Mouse (Mus musculus) E14TG2a.4 (cell line): ENCODE data around the gene A830018L16Rik.

Experiments
- CTCF ChIP-seq: conservative IDR thresholded peaks from 2 replicates; pipeline ENCODE4 v1.5.1; 2014; ENCODE audit warnings: low read length
- NANOG ChIP-seq: IDR thresholded peaks from 2 replicates; pipeline ENCODE4 v1.6.1; 2014; ENCODE audit warnings: borderline replicate concordance, low read length, mixed read lengths

GRCm38 (mm10) chr1:11395408-11395807 lies 18.5 kb upstream of the A830018L16Rik start:
- TF ChIP-seq CTCF: no peak
- TF ChIP-seq NANOG: peak; percentile 50; the same call in 1 of the 2 replicates
